Mouse (Mus musculus): Measurements from ENCODE around the gene Col8a1. TPM values are rescaled to one million over a fixed set of nuclear protein-coding genes. Genes with fewer than 3 reads are reported as not detected.

The Col8a1 gene
- polyA plus RNA-seq, 1 experiment from 2014 or later = 0.41 TPM

DNA sequence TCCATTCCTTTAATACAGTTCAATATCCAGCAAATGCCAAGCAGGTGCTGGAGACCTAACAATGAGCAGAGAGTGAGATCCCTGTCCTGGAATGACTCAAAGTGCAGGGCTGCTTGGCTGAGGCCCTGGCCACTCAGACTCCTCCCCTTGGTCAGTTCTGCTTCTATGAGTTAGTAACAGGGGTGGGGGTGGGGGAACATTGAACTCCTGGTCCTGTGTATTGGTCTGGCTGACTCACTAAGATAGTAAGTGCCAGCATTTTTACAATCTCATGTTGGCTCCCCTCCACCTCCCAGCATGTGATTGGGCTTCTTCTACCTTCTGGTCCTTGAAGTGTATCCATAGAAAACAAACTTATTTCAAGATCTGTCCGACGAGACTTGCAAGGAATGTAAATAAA, 104.6 kb downstream of the Col8a1 start:
- Histone ChIP-seq H3K9ac (ENCODE audit: low read depth, low read length) (no peak overlapping the region), H3K4me2 (no peak overlapping the region), H3K27me3 (replicated peaks; ENCODE audit: control insufficient read depth, insufficient read depth, low read length) (no peaks in the 10 kb centered on the region), H3K9me3 (ENCODE audit: control insufficient read depth, low read length) (no peaks in the 10 kb centered on the region), H3K4me1 (replicated peaks; ENCODE audit: control insufficient read depth, insufficient read depth, low read length) (no peaks in the 10 kb centered on the region), H3K27ac (ENCODE audit: low read depth, low read length) (no peak overlapping the region), H3K36me3 (ENCODE audit: control insufficient read depth, insufficient read depth, low read length) (no peaks in the 10 kb centered on the region), H3K4me3 (ENCODE audit: low read depth, low read length) (no peak overlapping the region)
- no peak for DNase-seq (ENCODE audit: low spot score)
- WGBS = 69% methylated on average over 2 of the region's 2 CpGs
- no peak for ATAC-seq (replicated peaks; ENCODE audit: low FRiP score)

GRCm38 (mm10) chr16:57641346-57641885, 113.1 kb downstream of the Col8a1 start:
- H3K27ac ChIP-seq (ENCODE audit: low read depth, low read length) = no peak overlapping the region
- H3K9ac ChIP-seq (ENCODE audit: low read depth, low read length) = no peak overlapping the region
- H3K9me3 ChIP-seq (ENCODE audit: control insufficient read depth, low read length) = no peaks in the 10 kb centered on the region
- no peaks in the 10 kb centered on the region for H3K36me3 ChIP-seq (ENCODE audit: control insufficient read depth, insufficient read depth, low read length)
- WGBS = 80% methylated on average over 10 of the region's 10 CpGs
- H3K4me3 ChIP-seq (ENCODE audit: low read depth, low read length) = no peak overlapping the region
- no peaks in the 10 kb centered on the region for H3K27me3 ChIP-seq (replicated peaks; ENCODE audit: control insufficient read depth, insufficient read depth, low read length)
- no peak for ATAC-seq (replicated peaks; ENCODE audit: low FRiP score)
- H3K4me2 ChIP-seq = no peak overlapping the region
- no peak for DNase-seq (ENCODE audit: low spot score)
- H3K4me1 ChIP-seq (replicated peaks; ENCODE audit: control insufficient read depth, insufficient read depth, low read length) = no peaks in the 10 kb centered on the region

DNA sequence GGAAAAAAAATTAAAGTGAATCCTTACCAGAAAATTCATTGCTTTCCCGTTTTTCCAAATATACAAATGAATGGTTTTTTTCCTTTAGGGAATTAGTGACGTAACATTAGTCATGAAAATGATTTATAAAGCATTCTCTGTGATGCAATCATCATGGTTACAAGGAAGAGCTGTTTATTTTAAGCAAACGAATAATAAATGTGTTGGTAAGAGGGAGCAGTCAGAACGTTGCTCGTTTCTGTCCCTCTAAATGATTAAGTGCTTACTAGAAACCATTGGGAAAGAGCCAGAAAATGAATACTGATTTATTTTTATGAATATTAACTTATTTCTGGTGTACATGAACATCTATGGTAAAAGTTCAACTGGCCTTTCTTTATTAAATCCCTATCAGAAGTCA, 119.8 kb downstream of the Col8a1 start:
- Histone ChIP-seq H3K27ac (ENCODE audit: low read depth, low read length) (no peak overlapping the region), H3K4me2 (no peak overlapping the region), H3K9ac (ENCODE audit: low read depth, low read length) (no peak overlapping the region), H3K27me3 (replicated peaks; ENCODE audit: control insufficient read depth, insufficient read depth, low read length) (no peaks in the 10 kb centered on the region), H3K36me3 (ENCODE audit: control insufficient read depth, insufficient read depth, low read length) (no peaks in the 10 kb centered on the region), H3K4me1 (replicated peaks; ENCODE audit: control insufficient read depth, insufficient read depth, low read length) (no peaks in the 10 kb centered on the region), H3K4me3 (ENCODE audit: low read depth, low read length) (no peak overlapping the region), H3K9me3 (ENCODE audit: control insufficient read depth, low read length) (no peaks in the 10 kb centered on the region)
- no peak for DNase-seq (ENCODE audit: low spot score)
- ATAC-seq (replicated peaks; ENCODE audit: low FRiP score) = no peak
- WGBS = 67% methylated on average over 5 of the region's 5 CpGs

DNA sequence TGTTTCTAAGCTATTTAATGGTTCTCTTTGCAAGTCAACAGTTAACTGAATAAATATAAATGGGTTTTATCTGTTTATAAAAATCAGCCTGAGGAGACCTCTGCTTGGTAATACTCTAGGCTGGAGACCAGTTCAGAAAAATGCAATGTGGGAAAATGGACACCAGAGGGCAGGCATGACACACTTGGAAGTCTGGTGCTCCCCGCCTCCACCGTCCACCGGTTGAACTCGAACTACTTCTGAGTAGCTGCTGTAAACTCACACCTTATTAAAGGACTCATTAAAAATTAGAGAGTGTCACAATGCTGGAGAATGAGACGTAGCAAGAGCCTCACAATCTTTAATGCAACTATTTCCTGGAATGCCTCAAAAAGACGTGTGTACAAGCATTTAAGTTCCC, 120.3 kb downstream of the Col8a1 start:
- Histone ChIP-seq H3K4me3 (ENCODE audit: low read depth, low read length) (no peak overlapping the region), H3K9ac (ENCODE audit: low read depth, low read length) (no peak overlapping the region), H3K36me3 (ENCODE audit: control insufficient read depth, insufficient read depth, low read length) (no peaks in the 10 kb centered on the region), H3K4me1 (replicated peaks; ENCODE audit: control insufficient read depth, insufficient read depth, low read length) (no peaks in the 10 kb centered on the region), H3K4me2 (no peak overlapping the region), H3K27ac (ENCODE audit: low read depth, low read length) (no peak overlapping the region), H3K9me3 (ENCODE audit: control insufficient read depth, low read length) (no peaks in the 10 kb centered on the region), H3K27me3 (replicated peaks; ENCODE audit: control insufficient read depth, insufficient read depth, low read length) (no peaks in the 10 kb centered on the region)
- no peak for DNase-seq (ENCODE audit: low spot score)
- 9% methylated on average over 6 of the region's 6 CpGs for WGBS
- 0 out of 2 replicates have a peak, but pooled peaks have one; percentile 51 for ATAC-seq (replicated peaks; ENCODE audit: low FRiP score)

DNA sequence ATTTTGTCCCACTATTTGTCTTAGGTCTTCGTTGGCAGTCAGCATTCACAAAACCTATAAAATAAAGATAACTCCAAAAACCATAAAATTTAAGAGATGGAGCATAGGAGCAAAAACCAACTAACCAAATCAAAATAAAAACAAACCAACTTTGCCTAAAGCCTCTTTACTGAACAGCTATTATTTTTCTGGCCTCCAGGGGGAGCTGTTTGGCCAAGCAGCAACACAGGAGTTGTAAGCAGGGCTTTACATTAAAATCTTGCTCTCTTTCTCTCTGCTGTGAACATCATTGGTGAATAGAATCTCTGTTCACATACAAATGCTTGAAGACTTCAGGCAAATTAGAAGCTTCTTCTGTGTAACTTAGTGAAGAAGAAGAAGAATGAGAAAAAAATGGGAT, 142.8 kb downstream of the Col8a1 start:
- no peaks in the 10 kb centered on the region for H3K27me3 ChIP-seq (replicated peaks; ENCODE audit: control insufficient read depth, insufficient read depth, low read length)
- H3K4me2 ChIP-seq = no peak overlapping the region
- no peaks in the 10 kb centered on the region for H3K9me3 ChIP-seq (ENCODE audit: control insufficient read depth, low read length)
- H3K36me3 ChIP-seq (ENCODE audit: control insufficient read depth, insufficient read depth, low read length) = no peaks in the 10 kb centered on the region
- DNase-seq (ENCODE audit: low spot score) = no peak
- H3K9ac ChIP-seq (ENCODE audit: low read depth, low read length) = no peak overlapping the region
- 3% methylated on average over 1 of the region's 1 CpGs for WGBS
- no peak for ATAC-seq (replicated peaks; ENCODE audit: low FRiP score)
- H3K4me3 ChIP-seq (ENCODE audit: low read depth, low read length) = no peak overlapping the region
- H3K4me1 ChIP-seq (replicated peaks; ENCODE audit: control insufficient read depth, insufficient read depth, low read length) = no peaks in the 10 kb centered on the region; the same call in 1 of the 2 replicates
- no peak overlapping the region for H3K27ac ChIP-seq (ENCODE audit: low read depth, low read length)

- H3K27me3 ChIP-seq (replicated peaks; ENCODE audit: control insufficient read depth, insufficient read depth, low read length) = no peaks in the 10 kb centered on the region
- no peak within 1 kb of the TSS for H3K27ac ChIP-seq (ENCODE audit: low read depth, low read length)
- peak within 1 kb of the TSS; percentile 73 for H3K9ac ChIP-seq (ENCODE audit: low read depth, low read length)
- no peaks in the 10 kb centered on the region for H3K9me3 ChIP-seq (ENCODE audit: control insufficient read depth, low read length)
- H3K4me2 ChIP-seq = peak within 1 kb of the TSS; percentile 80
- ATAC-seq (replicated peaks; ENCODE audit: low FRiP score) (peak; percentile 90), DNase-seq (ENCODE audit: low spot score) (peak; percentile 94)
- peak within 1 kb of the TSS; percentile 90 for H3K4me3 ChIP-seq (ENCODE audit: low read depth, low read length)
- H3K4me1 ChIP-seq (replicated peaks; ENCODE audit: control insufficient read depth, insufficient read depth, low read length) = peaks cover 5% of the 10 kb centered on the region; the same call in 1 of the 2 replicates
- H3K36me3 ChIP-seq (ENCODE audit: control insufficient read depth, insufficient read depth, low read length) = no peaks in the 10 kb centered on the region
- WGBS = under 1% methylated on average over 64 of the region's 64 CpGs
These were observed 147.9 kb downstream of the Col8a1 start, which contains the start of gene Cmss1 for GRCm38 (mm10) chr16:57606444-57607227. Cmss1 (minus strand) TSS chr16:57606864.

- no peaks in the 10 kb centered on the region for H3K36me3 ChIP-seq (ENCODE audit: control insufficient read depth, insufficient read depth, low read length)
- H3K27me3 ChIP-seq (replicated peaks; ENCODE audit: control insufficient read depth, insufficient read depth, low read length) = no peaks in the 10 kb centered on the region
- ATAC-seq (replicated peaks; ENCODE audit: low FRiP score) (no peak), DNase-seq (ENCODE audit: low spot score) (no peak)
- no peak overlapping the region for H3K4me3 ChIP-seq (ENCODE audit: low read depth, low read length)
- peaks cover 5% of the 10 kb centered on the region; the same call in 1 of the 2 replicates for H3K4me1 ChIP-seq (replicated peaks; ENCODE audit: control insufficient read depth, insufficient read depth, low read length)
- no peak overlapping the region for H3K4me2 ChIP-seq
- H3K27ac ChIP-seq (ENCODE audit: low read depth, low read length) = no peak overlapping the region
- no peaks in the 10 kb centered on the region for H3K9me3 ChIP-seq (ENCODE audit: control insufficient read depth, low read length)
- H3K9ac ChIP-seq (ENCODE audit: low read depth, low read length) = no peak overlapping the region
These were observed 153.5 kb downstream of the Col8a1 start for GRCm38 (mm10) chr16:57601031-57601430.

DNA sequence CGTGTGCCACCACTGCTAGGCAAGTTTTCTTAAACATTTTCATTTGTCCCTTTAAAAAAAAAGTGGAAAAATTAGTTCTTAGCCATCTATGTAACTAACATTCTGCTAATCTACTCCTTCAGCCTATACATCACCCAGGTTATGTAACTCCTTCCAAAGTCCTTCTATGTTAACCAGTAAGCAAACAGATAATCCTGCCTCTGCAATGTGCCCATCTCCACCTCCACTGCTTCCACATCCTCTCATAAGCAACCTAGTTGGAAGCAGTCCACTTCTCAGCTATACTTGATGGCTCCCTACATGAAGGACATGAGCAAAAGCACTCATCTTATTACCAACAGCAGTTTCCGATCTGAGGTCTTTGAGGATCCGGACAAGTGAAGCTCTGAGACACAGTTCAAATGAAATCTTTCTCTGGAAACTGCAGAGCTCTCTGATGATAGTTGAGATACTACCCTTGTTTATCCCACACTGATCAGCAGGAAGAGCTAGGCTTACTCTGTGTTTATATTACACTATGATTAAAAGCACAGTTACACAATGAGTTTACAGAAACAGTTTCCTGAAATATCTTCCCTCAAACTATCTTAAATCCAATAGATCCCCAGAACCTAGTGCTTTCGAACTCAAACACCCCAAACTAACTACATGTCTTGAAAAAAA, 157.1 kb downstream of the Col8a1 start:
- Histone ChIP-seq H3K4me3 (ENCODE audit: low read depth, low read length) (no peak overlapping the region), H3K4me2 (no peak overlapping the region), H3K27ac (ENCODE audit: low read depth, low read length) (no peak overlapping the region), H3K4me1 (replicated peaks; ENCODE audit: control insufficient read depth, insufficient read depth, low read length) (no peaks in the 10 kb centered on the region), H3K27me3 (replicated peaks; ENCODE audit: control insufficient read depth, insufficient read depth, low read length) (no peaks in the 10 kb centered on the region), H3K36me3 (ENCODE audit: control insufficient read depth, insufficient read depth, low read length) (no peaks in the 10 kb centered on the region), H3K9me3 (ENCODE audit: control insufficient read depth, low read length) (no peaks in the 10 kb centered on the region), H3K9ac (ENCODE audit: low read depth, low read length) (no peak overlapping the region)
- ATAC-seq (replicated peaks; ENCODE audit: low FRiP score) (no peak), DNase-seq (ENCODE audit: low spot score) (no peak)
- WGBS = 80% methylated on average over 4 of the region's 4 CpGs
